Mouse (Mus musculus) inflammation-experienced regulatory T-cells, adult 6 months (primary cell): Measurements from ENCODE around the gene Adipoq. TPM values are rescaled to one million over a fixed set of nuclear protein-coding genes. Genes with fewer than 3 reads are reported as not detected.
A peak's percentile ranks its signal among the peaks of the same experiment; 100 is the strongest.

Source experiments
- ATAC-seq: one replicate; pipeline ENCODE4 v1.8.0; 2017
- polyA plus RNA-seq, 3 experiments: library from polyadenylated mRNA; unstranded; fragments of 100-300 nt; shearing (Covaris generic); gene quantifications; one replicate each; pipeline ENCODE4 v1.2.1; 2017

Gene Adipoq
- polyA plus RNA-seq, 3 experiments from 2014 or later = 0.46 to 0.95 TPM; not detected in 1

DNA sequence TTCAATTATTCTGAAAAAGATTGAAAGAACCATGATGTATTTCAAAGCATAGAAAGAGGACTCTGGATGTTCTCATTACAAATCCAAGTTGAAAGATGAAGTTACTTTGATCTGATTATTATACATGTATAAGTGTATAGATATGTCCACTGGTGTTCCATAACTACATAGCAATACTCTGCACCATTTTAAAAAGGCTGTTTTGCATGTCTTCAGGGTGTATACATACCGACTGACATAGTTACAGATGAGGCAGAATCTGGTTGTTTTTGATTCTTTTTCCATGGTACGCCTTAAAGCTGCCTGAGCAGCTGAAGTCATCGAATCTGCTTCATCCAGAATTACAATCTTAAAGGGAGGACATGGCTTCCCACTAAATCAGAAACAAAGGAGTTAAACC lies 30.9 kb upstream of the Adipoq start:
- ATAC-seq = no peak

DNA sequence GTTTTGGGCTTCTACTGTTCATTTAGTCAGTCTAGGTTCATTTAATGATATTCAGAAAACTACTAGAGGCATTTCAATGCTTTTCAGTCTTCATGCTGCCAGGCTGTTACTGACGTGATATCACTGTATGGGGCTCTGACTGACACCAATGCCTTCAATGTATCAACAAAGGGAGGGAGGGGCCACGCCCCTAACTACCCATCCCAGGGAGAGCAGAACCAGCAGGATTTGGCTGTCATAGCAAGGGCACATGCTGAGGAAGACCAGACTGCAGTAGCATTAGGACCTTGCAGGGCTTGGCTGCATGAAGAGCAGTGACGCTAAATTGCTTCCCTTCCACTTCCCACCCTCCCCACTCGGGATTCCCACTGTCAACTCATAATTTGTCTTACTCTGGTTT lies 29.2 kb upstream of the Adipoq start:
- no peak for ATAC-seq

DNA sequence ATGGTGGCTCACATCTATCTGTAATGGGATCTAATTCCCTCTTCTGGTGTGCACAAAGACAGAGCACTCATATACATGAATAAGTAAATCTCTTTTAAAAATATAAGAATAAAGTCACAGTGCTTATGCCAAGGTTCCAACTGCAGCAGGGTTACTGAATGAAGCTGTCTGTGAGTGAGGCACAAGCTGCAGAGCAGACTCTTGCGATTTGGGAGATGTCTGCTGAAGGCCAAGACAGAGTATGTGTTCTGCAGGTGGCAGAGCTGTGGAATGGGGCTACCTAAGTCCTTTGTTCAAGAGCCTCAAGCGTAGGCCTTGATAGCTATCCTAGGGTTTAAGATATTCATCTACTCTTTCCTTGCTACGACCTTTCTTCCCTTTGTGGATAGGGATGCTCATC lies 23.9 kb upstream of the Adipoq start:
- ATAC-seq = no peak

DNA sequence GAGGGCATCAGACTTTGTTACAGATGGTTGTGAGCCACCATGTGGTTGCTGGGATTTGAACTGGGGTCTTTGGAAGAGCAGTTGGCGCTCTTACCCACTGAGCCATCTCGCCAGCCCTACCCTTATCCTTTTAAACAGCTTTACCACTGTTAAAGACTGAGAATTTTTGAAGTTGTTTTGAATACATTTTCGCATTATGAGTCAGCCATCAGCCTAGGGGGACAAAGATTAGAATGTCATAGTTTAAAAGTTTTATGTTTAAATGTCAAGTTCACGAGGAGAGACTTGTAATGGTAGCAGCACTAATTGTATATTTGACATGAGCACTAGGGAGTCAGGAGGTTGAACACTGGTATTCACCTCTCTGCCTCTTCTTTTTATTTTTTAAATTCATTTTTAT lies 23.2 kb upstream of the Adipoq start:
- no peak for ATAC-seq

DNA sequence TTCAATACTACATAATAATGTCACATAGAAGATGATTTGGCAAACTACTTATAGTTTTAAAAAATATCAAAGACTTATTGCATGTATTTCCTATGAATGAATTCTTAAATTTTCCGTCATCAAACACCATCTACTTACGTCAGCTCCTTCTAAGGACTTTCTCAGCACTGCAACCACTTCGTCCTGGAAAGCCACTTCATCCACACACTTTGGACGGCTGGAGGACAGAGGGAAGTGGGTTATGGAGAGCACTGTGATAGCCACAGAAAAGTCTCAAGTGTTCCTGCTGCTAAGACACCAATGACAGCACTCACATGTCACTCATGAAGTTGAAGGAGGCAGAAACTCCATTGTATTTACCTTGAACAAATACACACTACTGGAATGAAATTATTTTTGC lies 21.9 kb upstream of the Adipoq start:
- ATAC-seq = no peak

DNA sequence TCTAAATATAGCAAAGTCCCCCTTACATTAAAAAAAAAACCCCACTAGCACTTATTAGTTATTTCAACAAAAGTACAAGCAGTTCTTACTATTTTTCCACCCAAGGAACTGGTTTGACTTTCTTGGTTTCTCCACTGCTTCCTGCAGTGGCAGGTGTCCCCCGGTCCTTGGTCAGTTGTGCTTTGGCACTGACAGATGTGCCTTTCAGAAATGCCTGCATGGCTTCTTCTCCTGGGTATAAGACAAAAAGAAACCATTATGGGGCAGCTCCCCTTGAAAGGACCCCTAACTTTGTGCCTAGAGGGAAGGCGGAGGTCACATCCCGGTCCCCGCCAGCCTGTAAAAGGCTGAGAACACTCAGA lies 19.0 kb upstream of the Adipoq start:
- ATAC-seq = no peak

DNA sequence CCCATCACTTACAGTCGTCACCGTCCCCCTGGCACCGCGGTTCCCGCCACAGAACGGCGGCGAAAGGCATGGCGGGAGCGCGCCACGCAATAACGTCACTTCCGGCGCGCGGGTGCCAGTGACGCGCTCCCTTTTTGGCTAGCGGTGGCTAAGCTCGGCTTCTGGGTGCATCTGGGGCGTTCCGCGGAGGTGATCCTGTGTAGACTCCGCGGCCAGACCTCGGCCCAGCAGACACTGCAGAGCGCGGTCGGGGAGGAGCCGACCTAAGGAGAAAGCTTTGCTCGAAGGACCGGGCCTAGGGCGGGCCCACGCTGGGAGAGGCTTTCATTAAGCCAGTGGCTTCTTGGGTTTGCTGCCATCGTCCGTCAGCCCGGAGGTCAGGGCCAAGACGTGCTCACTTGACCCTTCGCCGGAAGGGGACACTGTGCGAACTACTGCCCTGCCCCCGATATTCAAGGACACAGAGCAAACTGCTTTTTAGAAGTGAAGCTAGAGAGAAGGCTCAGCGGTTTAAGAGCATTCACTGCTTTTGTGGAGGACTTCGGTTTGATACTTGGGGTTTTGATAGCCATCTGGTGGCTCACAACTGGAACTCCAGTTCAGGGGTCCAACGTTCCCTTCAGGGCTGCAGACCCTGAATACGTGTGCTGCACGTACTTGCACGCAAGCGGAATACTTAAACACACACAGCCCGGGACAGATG lies 18.5 kb upstream of the Adipoq start, which contains the start of gene Rfc4:
Gene Rfc4 (minus strand): TSS at position 65 of the 703 bp plus-strand sequence.
- peak; percentile 91 for ATAC-seq

DNA sequence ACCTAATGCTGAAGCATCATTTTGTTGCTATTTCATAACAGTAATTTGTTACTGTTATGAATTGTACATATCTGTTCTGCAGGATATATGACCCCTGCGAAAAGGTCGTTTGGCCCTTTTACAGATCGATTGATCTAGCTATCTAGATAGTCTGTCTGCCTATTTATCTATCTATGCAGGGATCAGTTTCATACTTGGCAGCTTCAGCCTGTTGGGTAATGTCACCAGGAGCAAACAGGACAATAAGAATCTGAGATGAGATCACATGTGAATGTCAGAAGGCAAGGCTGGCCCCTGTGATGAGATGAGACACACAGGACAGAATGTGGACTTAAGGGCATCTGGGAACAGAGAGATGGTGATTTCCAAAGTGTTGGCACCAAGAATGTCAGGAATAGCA lies 16.0 kb upstream of the Adipoq start:
- ATAC-seq = no peak

DNA sequence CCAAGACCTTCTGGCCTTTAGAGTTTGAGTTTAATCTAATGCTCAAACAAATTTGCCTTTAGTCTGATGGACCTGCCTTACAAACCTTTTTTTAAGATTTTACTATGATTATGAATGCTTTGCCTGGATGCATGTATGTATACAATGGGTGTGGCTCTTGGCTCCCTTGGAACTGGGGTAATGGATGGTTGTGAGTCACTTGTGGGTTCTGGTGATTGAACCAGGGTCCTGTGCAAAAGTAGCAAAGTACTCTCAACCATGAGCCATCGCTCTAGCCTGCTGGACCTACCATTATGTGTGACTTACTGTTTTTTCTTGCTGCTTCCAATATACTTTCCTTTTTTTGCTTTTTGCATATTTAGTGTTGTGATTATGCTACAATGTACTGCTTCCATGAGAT lies 14.0 kb upstream of the Adipoq start:
- ATAC-seq = no peak

DNA sequence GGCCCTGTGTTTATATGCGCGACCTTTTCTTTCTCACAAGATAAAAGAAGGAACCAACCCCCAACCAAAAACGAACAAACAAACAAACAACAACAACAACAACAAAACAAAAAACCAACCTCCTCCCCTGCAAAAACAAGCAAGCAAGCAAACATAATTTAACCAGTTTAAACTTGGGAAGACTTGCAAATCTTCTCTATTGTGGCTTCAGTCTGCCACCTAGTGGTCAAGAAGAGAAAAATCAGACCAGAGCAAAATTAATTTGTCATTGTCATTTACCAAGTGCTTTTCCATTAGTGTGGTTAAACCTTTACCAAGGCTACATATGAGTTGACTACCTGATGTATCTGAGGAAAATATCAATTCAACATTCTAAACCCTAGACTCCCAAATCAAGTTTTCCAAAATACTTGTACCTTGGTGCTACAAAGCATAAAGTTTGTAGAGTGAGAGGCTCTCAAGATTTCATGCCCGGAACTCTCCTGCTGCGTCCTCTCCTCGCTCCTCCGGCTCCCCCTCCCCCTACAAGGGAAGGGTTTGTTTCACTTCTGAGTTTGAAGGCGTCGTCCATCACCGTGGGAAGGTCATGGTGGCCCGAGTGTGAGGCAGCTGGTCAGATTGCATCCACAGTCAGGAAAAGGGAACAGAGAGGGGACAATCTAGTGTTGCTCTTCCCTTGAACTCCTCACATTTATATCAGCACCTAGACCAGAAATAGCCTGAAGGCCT lies 10.8 kb upstream of the Adipoq start:
- ATAC-seq = peak; percentile 77

DNA sequence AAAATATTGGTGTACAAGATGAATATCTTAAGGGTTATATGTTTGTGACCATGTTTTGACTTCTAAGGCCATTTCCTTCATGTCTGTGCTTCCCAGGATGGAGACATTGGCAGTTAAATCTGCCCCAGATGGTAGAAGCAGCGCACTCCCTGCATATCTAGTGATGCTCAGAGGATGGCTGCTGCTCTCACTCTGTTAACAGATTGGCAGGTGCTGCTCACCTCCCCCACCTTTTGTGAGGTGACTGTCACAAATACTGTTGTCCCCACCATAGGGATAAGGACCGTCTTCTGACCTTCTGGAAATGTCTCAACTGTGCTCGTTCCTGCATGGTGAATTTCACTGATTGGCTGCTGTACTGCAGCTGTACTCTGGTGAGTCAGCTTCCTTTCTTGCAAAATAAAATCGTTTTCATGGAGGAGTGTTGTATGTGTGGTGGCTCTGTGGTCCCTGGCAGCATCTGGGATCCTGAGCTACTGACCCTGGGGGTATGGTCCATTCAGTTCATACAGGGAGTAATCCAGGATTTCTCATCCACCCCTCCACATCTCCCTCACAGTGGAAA lies 9.8 kb upstream of the Adipoq start:
- no peak for ATAC-seq

DNA sequence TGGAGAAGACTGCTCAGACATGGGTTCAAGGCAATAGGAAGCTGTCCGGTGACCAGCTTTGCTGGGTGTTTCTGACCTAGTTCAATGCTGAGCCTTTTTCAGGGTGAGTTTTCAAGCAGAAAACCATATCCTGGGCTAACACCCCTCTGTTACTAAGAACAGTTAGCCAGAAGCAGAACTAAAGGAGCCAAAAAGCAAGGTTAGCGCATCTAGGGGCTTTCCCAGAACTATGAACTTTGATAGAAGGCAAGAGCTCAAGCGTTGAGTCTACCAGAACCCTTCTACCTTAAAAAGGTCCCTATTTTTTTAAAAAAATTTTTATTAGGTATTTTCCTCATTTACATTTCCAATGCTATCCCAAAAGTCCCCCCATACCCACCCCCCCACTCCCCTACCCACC lies 5.4 kb upstream of the Adipoq start:
- ATAC-seq = no peak

DNA sequence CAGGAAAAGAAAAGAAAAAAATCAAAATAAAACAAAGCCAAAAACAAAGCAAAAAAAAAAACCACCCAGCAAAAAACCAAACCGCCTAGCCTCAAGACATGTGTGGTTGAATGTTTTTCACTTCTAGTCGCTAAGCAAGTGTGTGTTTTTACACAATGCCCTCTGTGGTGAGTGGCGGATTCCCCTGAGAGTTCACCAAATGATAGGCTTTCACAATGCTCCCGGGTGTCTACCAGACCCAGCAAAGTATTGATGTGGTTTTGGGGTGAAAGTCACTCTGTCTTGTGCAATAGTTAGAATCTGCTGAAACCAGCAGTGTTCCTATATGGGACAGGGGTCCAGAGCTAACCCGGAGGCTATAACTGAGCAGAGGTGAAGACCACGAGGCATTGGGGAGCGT lies 2.0 kb upstream of the Adipoq start:
- peak; percentile 98 for ATAC-seq

DNA sequence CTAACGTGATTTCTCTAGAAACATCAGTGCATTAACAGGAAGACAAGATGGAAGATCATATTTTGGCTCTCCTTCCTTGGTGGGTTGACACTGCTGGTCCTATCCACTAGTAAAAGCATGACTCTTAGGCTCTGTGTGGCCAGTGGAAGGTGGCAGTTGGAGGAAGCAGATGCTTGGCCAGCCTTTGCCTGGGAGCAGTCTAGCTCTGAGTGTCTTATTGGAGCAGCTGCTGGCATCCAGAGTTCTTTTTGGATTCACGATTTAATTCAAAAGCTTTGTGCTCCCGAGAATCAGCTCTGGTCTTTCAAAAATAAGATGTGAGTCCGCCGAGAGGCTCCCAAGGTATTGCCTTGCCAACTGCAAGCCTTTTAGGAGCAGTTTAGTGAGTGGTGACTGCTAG lies 1.1 kb upstream of the Adipoq start:
- ATAC-seq = no peak

DNA sequence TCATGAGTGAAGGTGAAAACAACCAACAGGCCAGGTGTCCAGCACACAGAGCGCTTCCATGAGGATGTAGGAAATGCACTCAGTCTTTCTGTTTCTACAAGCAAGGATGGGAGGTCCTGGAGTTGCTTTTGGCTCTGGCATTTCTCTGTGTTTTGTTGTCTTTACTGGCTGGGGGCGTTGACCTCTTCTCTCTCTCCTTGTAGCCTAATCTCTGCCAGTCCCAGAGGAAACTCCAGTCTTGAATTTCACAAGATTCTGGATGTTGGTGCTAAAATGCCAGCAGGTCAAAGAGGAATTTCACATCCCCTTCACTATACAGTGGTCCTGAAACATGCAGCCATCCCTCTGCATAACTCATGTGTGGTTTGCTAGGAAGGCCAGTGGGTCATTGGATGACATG lies 2.6 kb downstream of the Adipoq start:
- no peak for ATAC-seq

DNA sequence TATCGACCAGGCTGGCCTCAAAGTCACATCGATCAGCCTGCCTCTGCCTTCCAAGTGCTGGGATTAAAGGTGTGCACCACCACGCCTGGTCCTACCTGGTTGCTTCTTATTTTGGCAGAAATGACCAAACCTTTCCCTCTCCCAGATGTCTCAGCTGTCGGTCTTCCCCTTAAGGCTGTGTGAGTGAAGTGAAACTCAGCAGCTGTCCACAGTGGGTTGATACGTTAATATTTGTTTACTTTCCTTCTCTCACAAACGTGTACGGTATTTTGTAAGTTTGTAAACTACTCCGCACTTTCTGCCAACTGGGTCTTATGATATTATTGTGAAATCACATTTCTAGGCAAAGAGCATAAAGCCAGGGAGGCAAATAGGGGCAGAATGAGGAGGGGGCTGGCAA lies 3.1 kb downstream of the Adipoq start:
- ATAC-seq = no peak

DNA sequence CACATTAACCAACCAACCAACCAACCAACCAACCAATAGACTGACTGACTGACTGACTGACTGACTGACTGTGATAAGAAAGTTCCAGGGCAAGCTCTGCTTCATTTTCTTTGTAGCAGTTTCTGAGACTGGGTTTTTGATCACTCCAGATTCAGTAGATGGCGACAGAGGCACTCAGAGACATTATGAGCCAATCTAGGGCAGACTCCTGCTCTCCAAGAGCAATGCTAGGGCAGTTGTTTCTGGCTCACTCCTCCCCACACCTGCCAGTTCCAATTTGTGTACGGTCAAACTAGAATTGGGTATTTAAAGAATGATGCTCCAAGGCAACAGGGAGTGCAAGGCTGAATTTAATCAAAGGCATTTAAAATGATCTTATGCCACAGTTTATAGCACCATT lies 5.1 kb downstream of the Adipoq start:
- ATAC-seq = peak; percentile 83

DNA sequence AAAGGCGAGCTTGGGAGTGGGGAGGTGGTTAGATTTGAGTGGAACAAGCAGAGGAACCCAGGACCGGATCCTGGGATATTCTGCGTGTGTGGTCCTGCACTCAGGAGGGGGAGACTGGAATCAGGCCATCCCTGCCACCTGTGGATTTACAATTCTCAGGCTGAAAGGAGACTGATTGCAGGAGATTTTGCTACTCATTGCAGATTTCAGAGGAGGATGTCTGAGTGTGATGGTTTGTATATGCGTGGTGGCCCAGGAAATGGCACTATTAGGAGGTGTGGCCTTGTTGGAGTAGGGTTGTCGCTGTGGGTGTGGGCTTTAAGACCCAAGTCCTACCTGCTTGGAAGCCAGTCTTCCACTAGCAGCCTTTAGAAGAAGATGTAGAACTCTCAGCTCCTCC lies 7.9 kb downstream of the Adipoq start:
- ATAC-seq = peak; percentile 42

DNA sequence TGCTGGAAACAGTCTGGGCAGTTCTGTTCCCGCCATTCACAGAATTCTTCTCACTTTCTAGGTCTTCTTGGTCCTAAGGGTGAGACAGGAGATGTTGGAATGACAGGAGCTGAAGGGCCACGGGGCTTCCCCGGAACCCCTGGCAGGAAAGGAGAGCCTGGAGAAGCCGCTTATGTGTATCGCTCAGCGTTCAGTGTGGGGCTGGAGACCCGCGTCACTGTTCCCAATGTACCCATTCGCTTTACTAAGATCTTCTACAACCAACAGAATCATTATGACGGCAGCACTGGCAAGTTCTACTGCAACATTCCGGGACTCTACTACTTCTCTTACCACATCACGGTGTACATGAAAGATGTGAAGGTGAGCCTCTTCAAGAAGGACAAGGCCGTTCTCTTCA lies 10.7 kb downstream of the Adipoq start:
- ATAC-seq = no peak

DNA sequence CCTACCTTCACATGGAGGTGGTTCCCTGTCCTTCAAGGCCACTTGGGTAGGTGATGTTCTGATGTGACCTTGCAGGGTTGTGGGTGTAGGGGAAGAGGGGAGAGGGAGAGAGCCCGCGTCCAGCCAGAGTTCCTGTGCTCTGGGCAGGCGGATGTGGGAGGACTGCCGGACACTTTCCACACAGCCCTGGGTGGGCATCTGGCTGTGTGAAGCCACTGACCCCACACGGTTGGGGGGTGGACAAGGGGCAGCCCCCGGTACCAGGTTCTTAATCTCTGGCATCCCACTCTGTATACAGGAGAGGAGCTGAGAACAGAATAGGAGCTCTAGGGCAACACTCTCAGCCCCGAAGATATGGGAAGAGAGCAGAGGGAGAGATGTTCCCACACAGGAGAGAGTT lies 12.0 kb downstream of the Adipoq start:
- ATAC-seq = no peak

DNA sequence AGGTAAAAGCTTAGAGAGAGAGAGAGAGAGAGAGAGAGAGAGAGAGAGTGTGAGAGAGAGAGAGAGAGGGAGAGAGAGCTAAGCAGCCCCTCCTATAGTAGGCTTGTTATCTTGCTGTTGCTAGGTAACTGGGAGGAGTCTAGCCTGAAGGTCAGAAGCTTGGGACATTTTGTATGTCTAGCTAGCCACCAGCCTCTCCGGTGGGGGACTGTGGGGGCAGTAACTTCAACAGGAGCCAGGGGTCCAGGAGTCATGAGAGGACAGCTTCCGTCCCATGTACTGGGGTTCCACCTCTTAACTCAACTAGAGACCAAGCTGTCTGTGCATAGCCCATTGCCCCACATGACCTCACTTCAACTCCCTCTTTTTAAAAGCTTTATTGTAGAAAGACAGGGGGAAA lies 12.6 kb downstream of the Adipoq start:
- ATAC-seq = no peak

DNA sequence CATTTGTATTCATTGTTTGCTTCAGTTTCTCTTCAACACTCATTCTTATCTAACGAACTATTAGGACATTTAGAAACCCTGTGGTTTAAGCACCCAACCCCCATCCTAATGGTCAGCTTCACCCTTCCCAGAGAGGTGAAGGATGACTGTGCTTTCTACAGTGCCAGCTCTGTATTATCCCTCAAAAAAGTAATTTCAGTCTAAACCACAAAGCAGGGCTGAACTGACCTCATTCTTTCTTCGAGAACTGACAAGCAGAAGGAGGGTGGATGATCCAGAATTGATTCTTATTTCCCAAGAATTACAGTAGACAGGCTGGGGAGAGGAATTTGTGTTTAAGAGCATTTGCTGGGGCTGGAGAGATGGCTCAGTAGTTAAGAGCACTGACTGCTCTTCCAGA lies 13.4 kb downstream of the Adipoq start:
- no peak for ATAC-seq

DNA sequence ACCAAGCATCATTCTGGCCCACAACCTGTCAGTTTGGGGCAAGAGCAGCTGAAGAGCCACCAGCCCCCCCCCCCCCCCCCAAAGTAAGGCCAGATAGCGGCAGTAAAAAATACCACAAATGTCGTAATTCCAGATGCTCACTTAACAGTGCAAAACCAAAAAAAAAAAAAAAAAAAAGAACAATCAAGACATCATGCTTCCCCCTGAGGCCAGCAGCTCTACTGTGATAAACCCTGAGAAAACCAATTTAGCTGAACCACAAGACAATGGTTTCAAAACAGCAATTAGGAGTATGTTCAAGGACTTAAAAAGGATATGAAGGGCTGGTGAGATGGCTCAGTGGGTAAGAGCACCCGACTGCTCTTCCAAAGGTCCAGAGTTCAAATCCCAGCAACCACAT lies 15.8 kb downstream of the Adipoq start:
- no peak for ATAC-seq

DNA sequence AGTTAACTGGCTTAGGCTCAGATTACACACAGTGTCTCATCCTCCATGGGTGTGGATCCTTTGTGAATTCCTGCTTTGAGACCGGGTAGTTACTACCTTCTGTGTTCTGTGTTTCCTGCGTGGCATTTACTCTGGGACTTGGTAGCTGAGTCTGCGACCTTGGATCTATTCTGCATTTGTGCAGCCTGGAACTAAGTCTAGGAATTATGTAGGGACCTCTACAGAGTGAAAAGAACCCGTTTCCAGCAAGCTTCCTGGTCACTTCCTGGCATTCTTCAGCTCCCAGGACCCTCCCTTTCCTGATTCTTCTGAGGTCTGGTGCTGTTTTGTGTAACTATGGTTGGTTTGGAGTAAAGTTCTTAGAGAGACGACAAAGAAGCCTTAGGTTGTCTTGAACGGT lies 18.1 kb downstream of the Adipoq start:
- ATAC-seq = no peak
